9 mouse cellular contexts compared by ENCODE assay signal in genomic region chr13:25055111-25055554, GRCm38 (mm10). TPM values are rescaled to one million over a fixed set of nuclear protein-coding genes. Genes with fewer than 3 reads are reported as not detected.
DNase-seq lines count a peak whose midpoint lies in the region; ATAC-seq and TF ChIP-seq lines count a peak whose summit lies in the region.
"Had no signal": no experiment of that assay in that cellular context is flagged by ENCODE, and none has a peak within 500 bp of the region (broad histone marks: within the 10 kb centered on the region; RNA-seq: fewer than 3 reads in every experiment).

No protein-coding gene starts in this region.

- no peaks in the 10 kb centered on the region for H3K9me3 ChIP-seq in forebrain, embryonic 14.5 days (replicated peaks; ENCODE audit: control insufficient read depth, low read length)
- peaks cover 5% of the 10 kb centered on the region for H3K9me3 ChIP-seq in hindbrain, embryonic 12.5 days (replicated peaks)
- H3K9me3 ChIP-seq in lung, embryonic 14.5 days (ENCODE audit: low read depth, low read length) = no peaks in the 10 kb centered on the region; the same call in 1 of the 2 replicates

- H3K4me2 ChIP-seq in forebrain, embryonic 14.5 days (ENCODE audit: low read length) = peak overlapping the region; percentile 92
- peak overlapping the region; percentile 97 for H3K4me2 ChIP-seq in hindbrain, embryonic 12.5 days (replicated peaks)
- H3K4me2 ChIP-seq in lung, embryonic 14.5 days = peak overlapping the region; percentile 81

- DNase-seq in Patski (ENCODE audit: low read depth, low spot score) = no peak
- DNase-seq in forebrain, embryonic 14.5 days (ENCODE audit: low spot score) = peak; percentile 88
- peak; percentile 63 to 71 for DNase-seq in layer of hippocampus, postnatal 10 days (ENCODE audit: low spot score in 2 of 2)
- DNase-seq in lung, embryonic 14.5 days = peak; percentile 86
- DNase-seq in ovary, postnatal 36 days (ENCODE audit: low spot score) = peak; percentile 74

- peak overlapping the region; percentile 47 for H3K9ac ChIP-seq in forebrain, embryonic 14.5 days (ENCODE audit: low read length)
- peak overlapping the region; percentile 47; the same call in 1 of the 2 replicates for H3K9ac ChIP-seq in hindbrain, embryonic 12.5 days
- H3K9ac ChIP-seq in lung, embryonic 14.5 days = peak overlapping the region; percentile 29

- H3K27ac ChIP-seq in forebrain, embryonic 14.5 days (ENCODE audit: low read depth, low read length) = no peak overlapping the region
- no peak overlapping the region for H3K27ac ChIP-seq in hindbrain, embryonic 12.5 days
- no peak overlapping the region for H3K27ac ChIP-seq in lung, embryonic 14.5 days (ENCODE audit: low read depth)

- peak; percentile 80 for ATAC-seq in Patski
- peak; percentile 36; the same call in 1 of the 2 replicates for ATAC-seq in cerebellum, adult (ENCODE audit: insufficient number of reproducible peaks, low FRiP score, low TSS enrichment)
- peak; percentile 91 for ATAC-seq in forebrain, embryonic 14.5 days
- peak; percentile 93 for ATAC-seq in hindbrain, embryonic 12.5 days (ENCODE audit: low FRiP score)
- peak; percentile 94 for ATAC-seq in lung, embryonic 14.5 days (ENCODE audit: insufficient read depth)
- ATAC-seq in activated CD4-positive, CD25-positive, alpha-beta regulatory T cell, adult 4 months = no peak

- CTCF ChIA-PET in Patski (lab: Charles Lee) = interaction anchor here (0.6 to 1.5 kb wide), 11 partner anchors 10 to 61 kb away, joined by 3 to 7 read pairs (median 3); no protein-coding TSS in a partner anchor

- peak overlapping the region; percentile 49 for H3K4me3 ChIP-seq in forebrain, embryonic 14.5 days (ENCODE audit: low read depth, low read length)
- H3K4me3 ChIP-seq in hindbrain, embryonic 12.5 days = peak overlapping the region; percentile 52
- peak overlapping the region; percentile 48 for H3K4me3 ChIP-seq in lung, embryonic 14.5 days (ENCODE audit: low read depth, low read length)

- WGBS in forebrain, embryonic 14.5 days = under 1% methylated on average over 34 of the region's 35 CpGs
- WGBS in hindbrain, embryonic 12.5 days = under 1% methylated on average over 34 of the region's 35 CpGs
- under 1% methylated on average over 35 of the region's 35 CpGs for WGBS in lung, embryonic 14.5 days

- POLR2A ChIA-PET in Patski (lab: Charles Lee) = interaction anchor here (0.9 to 5.2 kb wide), 7 partner anchors 14 to 60 kb away, joined by 3 to 42 read pairs (median 4); no protein-coding TSS in a partner anchor

- peaks cover 13% of the 10 kb centered on the region for H3K4me1 ChIP-seq in forebrain, embryonic 14.5 days (ENCODE audit: control insufficient read depth, insufficient read depth, low read length)
- peaks cover 17% of the 10 kb centered on the region for H3K4me1 ChIP-seq in hindbrain, embryonic 12.5 days
- no peaks in the 10 kb centered on the region for H3K4me1 ChIP-seq in lung, embryonic 14.5 days (ENCODE audit: insufficient read depth)

- H3K36me3 ChIP-seq in forebrain, embryonic 14.5 days (ENCODE audit: control insufficient read depth, insufficient read depth, low read length) = no peaks in the 10 kb centered on the region
- H3K36me3 ChIP-seq in hindbrain, embryonic 12.5 days = no peaks in the 10 kb centered on the region
- no peaks in the 10 kb centered on the region for H3K36me3 ChIP-seq in lung, embryonic 14.5 days (ENCODE audit: insufficient read depth)

- in situ Hi-C loops in Patski (cut with MboI; ENCODE audit: low pct_unique_long_range_greater_than_20kb) = no loop called here

- no peaks in the 10 kb centered on the region for H3K27me3 ChIP-seq in Patski
- H3K27me3 ChIP-seq in forebrain, embryonic 14.5 days (replicated peaks; ENCODE audit: control insufficient read depth, insufficient read depth, low read length) = peaks cover 10% of the 10 kb centered on the region
- peaks cover 45% of the 10 kb centered on the region for H3K27me3 ChIP-seq in hindbrain, embryonic 12.5 days
- peaks cover 24% of the 10 kb centered on the region for H3K27me3 ChIP-seq in lung, embryonic 14.5 days (ENCODE audit: insufficient read depth, low read length)

- TF ChIP-seq CTCF in Patski (IDR thresholded peaks at IDR 0.05) = no peak
- peak; percentile 48 for TF ChIP-seq CTCF in lung, embryonic 14.5 days (IDR thresholded peaks at IDR 0.05; ENCODE audit: low read depth)

RNA-seq across cellular contexts. Expression of gene Dcdc2a, which starts 0.7 kb away (rescaled TPM):
- 296 TPM for polyA plus RNA-seq in Patski (2021)
- 1.4 and 2.3 TPM in 2 replicates for polyA plus RNA-seq in forebrain, embryonic 14.5 days (2014; fragmentation: Nextera tagmentation; extraction: Ambion mirVana)
- polyA plus RNA-seq in hindbrain, embryonic 12.5 days (2016; fragmentation: Nextera tagmentation; extraction: Ambion mirVana) = 2.1 and 3.6 TPM in 2 replicates
- total RNA-seq in layer of hippocampus, postnatal 10 days (2021) = 10 to 100 TPM in 1 of 2 experiments, 1 to 10 TPM in 1; 9.1 to 11.8 TPM
- polyA plus RNA-seq in lung, embryonic 14.5 days (2014; fragmentation: Nextera tagmentation; extraction: Ambion mirVana) = 0.12 and 0.22 TPM in 2 replicates
- polyA plus RNA-seq in activated CD4-positive, CD25-positive, alpha-beta regulatory T cell, adult 4 months (2017; shearing (Covaris generic)) = not detected
- polyA plus RNA-seq: erythroblast, embryonic 14.5 days had no signal

RNA-seq across cellular contexts. Expression of gene Mrs2, which starts 35.0 kb away (rescaled TPM):
- 64.2 TPM for polyA plus RNA-seq in Patski (2021)
- 15.8 and 18.1 TPM in 2 replicates for polyA plus RNA-seq in forebrain, embryonic 14.5 days (2014; fragmentation: Nextera tagmentation; extraction: Ambion mirVana)
- 26.1 and 31.9 TPM in 2 replicates for polyA plus RNA-seq in hindbrain, embryonic 12.5 days (2016; fragmentation: Nextera tagmentation; extraction: Ambion mirVana)
- 10 to 100 TPM; 50.1 to 64.5 TPM for total RNA-seq in layer of hippocampus, postnatal 10 days (2021)
- 25.9 and 26.5 TPM in 2 replicates for polyA plus RNA-seq in lung, embryonic 14.5 days (2014; fragmentation: Nextera tagmentation; extraction: Ambion mirVana)
- polyA plus RNA-seq in activated CD4-positive, CD25-positive, alpha-beta regulatory T cell, adult 4 months (2017; shearing (Covaris generic)) = 1 to 10 TPM; 5.6 to 5.7 TPM

Comparison
In these comparisons a context has a peak if more than half of its experiments do, and no peak if none do; other contexts are left out.
1. RNA of gene Dcdc2a, which starts 0.7 kb away (polyA plus RNA-seq): 296 TPM in Patski (single experiment); 2.1 to 3.6 TPM in hindbrain, embryonic 12.5 days, 1.4 to 2.3 TPM in forebrain, embryonic 14.5 days, 0.12 to 0.22 TPM in lung, embryonic 14.5 days and not detected in activated CD4-positive, CD25-positive, alpha-beta regulatory T cell, adult 4 months; every median in the first group is over 10 times any median in the second.
2. Peak in every context shown above with its lines, with median percentiles within 50 percentile points of each other: H3K4me2 ChIP-seq, H3K4me3 ChIP-seq and H3K9ac ChIP-seq.